Mouse (Mus musculus): Measurements from ENCODE around the gene Mllt3. TPM values are rescaled to one million over a fixed set of nuclear protein-coding genes. Genes with fewer than 3 reads are reported as not detected.
A peak's percentile ranks its signal among the peaks of the same experiment; 100 is the strongest.
"Not testable (repeated sequence)": the region's sequence is repeated elsewhere in the genome, so short reads cannot be mapped to it uniquely, and the experiment has no call there.

Mllt3 gene
- polyA plus RNA-seq, 1 experiment, result 15.7 TPM

GRCm38 (mm10) chr4:87984091-87984490 is 49.1 kb downstream of the Mllt3 start:
- Histone ChIP-seq H3ac (ENCODE audit: control insufficient read depth, insufficient read length) (no peak overlapping the region), H3K79me2 (ENCODE audit: control insufficient read depth, insufficient read depth) (peaks cover 5% of the 10 kb centered on the region), H3K4me3 (no peak overlapping the region), H3K27me3 (ENCODE audit: control insufficient read depth, insufficient read depth, insufficient read length) (no peaks in the 10 kb centered on the region), H3K4me2 (ENCODE audit: low read depth) (peak overlapping the region; percentile 77), H3K36me3 (ENCODE audit: control insufficient read depth, insufficient read depth) (no peaks in the 10 kb centered on the region)
- no peak for TF ChIP-seq CEBPB (IDR thresholded peaks at IDR 0.05; ENCODE audit: insufficient read depth, poor library complexity, severe bottlenecking)
- no peak for TF ChIP-seq REST (IDR thresholded peaks at IDR 0.05; ENCODE audit: insufficient read depth, insufficient read length)
- TF ChIP-seq POLR2A (IDR thresholded peaks at IDR 0.05; ENCODE audit: insufficient read length, low read depth), result no peak
- TF ChIP-seq MYOD1 (IDR thresholded peaks at IDR 0.05; ENCODE audit: control insufficient read depth in 1 of 3, insufficient read length in 2 of 3, low read depth in 2 of 3), result no peak
- no peak for TF ChIP-seq SRF (IDR thresholded peaks at IDR 0.05; ENCODE audit: control insufficient read depth, insufficient read length, low read depth)
- TF ChIP-seq TCF12 (IDR thresholded peaks at IDR 0.05; ENCODE audit: insufficient read depth, poor library complexity, severe bottlenecking), result no peak
- TF ChIP-seq USF1 (IDR thresholded peaks at IDR 0.05; ENCODE audit: low read depth), result no peak
- no peak for TF ChIP-seq MAX (IDR thresholded peaks at IDR 0.05; ENCODE audit: low read depth)
- TF ChIP-seq TCF3 (IDR thresholded peaks at IDR 0.05; ENCODE audit: insufficient read length, low read depth), result no peak
- TF ChIP-seq POLR2AphosphoS2 (IDR thresholded peaks at IDR 0.05; ENCODE audit: insufficient read length, low read depth), result no peak

- Histone ChIP-seq H3K79me2 (ENCODE audit: control insufficient read depth, insufficient read depth) (peaks cover 5% of the 10 kb centered on the region), H3K36me3 (ENCODE audit: control insufficient read depth, insufficient read depth) (no peaks in the 10 kb centered on the region), H3K4me2 (ENCODE audit: low read depth) (no peak overlapping the region), H3ac (ENCODE audit: control insufficient read depth, insufficient read length) (no peak overlapping the region), H3K27me3 (ENCODE audit: control insufficient read depth, insufficient read depth, insufficient read length) (no peaks in the 10 kb centered on the region), H3K4me3 (no peak overlapping the region)
- TF ChIP-seq TCF3 (IDR thresholded peaks at IDR 0.05; ENCODE audit: insufficient read length, low read depth) (no peak), REST (IDR thresholded peaks at IDR 0.05; ENCODE audit: insufficient read depth, insufficient read length) (no peak), CEBPB (IDR thresholded peaks at IDR 0.05; ENCODE audit: insufficient read depth, poor library complexity, severe bottlenecking) (no peak), MYOG (IDR thresholded peaks at IDR 0.05; ENCODE audit: control insufficient read depth in 1 of 3, insufficient read depth in 1 of 3, insufficient read length in 2 of 3, low read depth in 2 of 3) (no peak), MYOD1 (IDR thresholded peaks at IDR 0.05; ENCODE audit: control insufficient read depth in 1 of 3, insufficient read length in 2 of 3, low read depth in 2 of 3) (no peak), E2F4 (IDR thresholded peaks at IDR 0.05; ENCODE audit: insufficient read depth) (no peak), USF1 (IDR thresholded peaks at IDR 0.05; ENCODE audit: low read depth) (no peak), SRF (IDR thresholded peaks at IDR 0.05; ENCODE audit: control insufficient read depth, insufficient read length, low read depth) (no peak), MAX (IDR thresholded peaks at IDR 0.05; ENCODE audit: low read depth) (no peak), TCF12 (IDR thresholded peaks at IDR 0.05; ENCODE audit: insufficient read depth, poor library complexity, severe bottlenecking) (no peak), POLR2A (IDR thresholded peaks at IDR 0.05; ENCODE audit: insufficient read length, low read depth) (no peak), POLR2AphosphoS2 (IDR thresholded peaks at IDR 0.05; ENCODE audit: insufficient read length, low read depth) (no peak)
Observed at GRCm38 (mm10) chr4:87982578-87982977, 50.6 kb downstream of the Mllt3 start.

GRCm38 (mm10) chr4:87977820-87978448 is 55.2 kb downstream of the Mllt3 start:
- Histone ChIP-seq H3K27me3 (ENCODE audit: control insufficient read depth, insufficient read depth, insufficient read length) (no peaks in the 10 kb centered on the region), H3K4me3 (no peak overlapping the region), H3ac (ENCODE audit: control insufficient read depth, insufficient read length) (no peak overlapping the region), H3K79me2 (ENCODE audit: control insufficient read depth, insufficient read depth) (peaks cover 10% of the 10 kb centered on the region), H3K4me2 (ENCODE audit: low read depth) (no peak overlapping the region), H3K36me3 (ENCODE audit: control insufficient read depth, insufficient read depth) (no peaks in the 10 kb centered on the region)
- TF ChIP-seq TCF12 (IDR thresholded peaks at IDR 0.05; ENCODE audit: insufficient read depth, poor library complexity, severe bottlenecking), result no peak
- no peak for TF ChIP-seq POLR2AphosphoS2 (IDR thresholded peaks at IDR 0.05; ENCODE audit: insufficient read length, low read depth)
- TF ChIP-seq MYOD1 (IDR thresholded peaks at IDR 0.05; ENCODE audit: control insufficient read depth in 1 of 3, insufficient read length in 2 of 3, low read depth in 2 of 3), result no peak
- no peak for TF ChIP-seq REST (IDR thresholded peaks at IDR 0.05; ENCODE audit: insufficient read depth, insufficient read length)

- Histone ChIP-seq H3K4me2 (ENCODE audit: low read depth) (no peak overlapping the region), H3K36me3 (ENCODE audit: control insufficient read depth, insufficient read depth) (no peaks in the 10 kb centered on the region)
- TF ChIP-seq TCF12 (IDR thresholded peaks at IDR 0.05; ENCODE audit: insufficient read depth, poor library complexity, severe bottlenecking), result no peak
- TF ChIP-seq POLR2A (IDR thresholded peaks at IDR 0.05; ENCODE audit: insufficient read length, low read depth), result no peak
- no peak for TF ChIP-seq SRF (IDR thresholded peaks at IDR 0.05; ENCODE audit: control insufficient read depth, insufficient read length, low read depth)
- TF ChIP-seq POLR2AphosphoS2 (IDR thresholded peaks at IDR 0.05; ENCODE audit: insufficient read length, low read depth), result no peak
- no peak for TF ChIP-seq REST (IDR thresholded peaks at IDR 0.05; ENCODE audit: insufficient read depth, insufficient read length)
- TF ChIP-seq USF1 (IDR thresholded peaks at IDR 0.05; ENCODE audit: low read depth), result no peak
- no peak for TF ChIP-seq E2F4 (IDR thresholded peaks at IDR 0.05; ENCODE audit: insufficient read depth)
- no peak for TF ChIP-seq MYOD1 (IDR thresholded peaks at IDR 0.05; ENCODE audit: control insufficient read depth in 1 of 3, insufficient read length in 2 of 3, low read depth in 2 of 3)
- no peak for TF ChIP-seq MYOG (IDR thresholded peaks at IDR 0.05; ENCODE audit: control insufficient read depth in 1 of 3, insufficient read depth in 1 of 3, insufficient read length in 2 of 3, low read depth in 2 of 3)
- no peak for TF ChIP-seq TCF3 (IDR thresholded peaks at IDR 0.05; ENCODE audit: insufficient read length, low read depth)
Observed at GRCm38 (mm10) chr4:87965836-87966235, 67.3 kb downstream of the Mllt3 start.

GRCm38 (mm10) chr4:87964890-87965289 is 68.3 kb downstream of the Mllt3 start:
- not testable (repeated sequence) for H3K4me2 ChIP-seq (ENCODE audit: low read depth); H3K4me3 ChIP-seq; H3ac ChIP-seq (ENCODE audit: control insufficient read depth, insufficient read length); H3K36me3 ChIP-seq (ENCODE audit: control insufficient read depth, insufficient read depth); H3K79me2 ChIP-seq (ENCODE audit: control insufficient read depth, insufficient read depth); H3K27me3 ChIP-seq (ENCODE audit: control insufficient read depth, insufficient read depth, insufficient read length)

More at GRCm38 (mm10) chr4:87965836-87966235, 67.3 kb downstream of the Mllt3 start:
- Histone ChIP-seq H3ac (ENCODE audit: control insufficient read depth, insufficient read length) (no peak overlapping the region), H3K27me3 (ENCODE audit: control insufficient read depth, insufficient read depth, insufficient read length) (no peaks in the 10 kb centered on the region), H3K79me2 (ENCODE audit: control insufficient read depth, insufficient read depth) (no peaks in the 10 kb centered on the region), H3K4me3 (no peak overlapping the region)
